Mouse (Mus musculus) neural tube, embryonic 11.5 days (tissue): ENCODE results near the gene Gm5916. TPM values are rescaled to one million over a fixed set of nuclear protein-coding genes. Genes with fewer than 3 reads are reported as not detected.

Experiments
- ATAC-seq: fragments of 200-750 bp; cut with Nextera tagmentation; 2 replicates; pipeline ENCODE4 v1.8.0; 2017; ENCODE audit warnings: moderate number of reproducible peaks, mild to moderate bottlenecking, moderate TSS enrichment, moderate library complexity; ENCODE audit not compliant: insufficient read depth, low FRiP score, low TSS enrichment
- DNase-seq: peaks from one replicate; pipeline ENCODE4 v3.0.0-alpha.2; 2015; ENCODE audit warnings: low spot score
- H3K27ac ChIP-seq: fragments of 300-500 bp; sonication (generic); 2 replicates; pipeline ENCODE4 v1.5.1; 2014; ENCODE audit warnings: low read depth, mild to moderate bottlenecking, low read length
- H3K27me3 ChIP-seq: fragments of 300-500 bp; sonication (generic); 2 replicates; pipeline ENCODE4 v1.6.1; 2014; ENCODE audit warnings: mild to moderate bottlenecking, low read length, mixed read lengths; ENCODE audit not compliant: control insufficient read depth, insufficient read depth
- H3K36me3 ChIP-seq: fragments of 300-500 bp; sonication (generic); 2 replicates; pipeline ENCODE4 v1.6.1; 2014; ENCODE audit warnings: mild to moderate bottlenecking, low read length, moderate library complexity, mixed read lengths; ENCODE audit not compliant: control insufficient read depth, insufficient read depth
- H3K4me1 ChIP-seq: fragments of 300-500 bp; sonication (generic); 2 replicates; pipeline ENCODE4 v1.6.1; 2014; ENCODE audit warnings: low read length, mixed read lengths; ENCODE audit not compliant: control insufficient read depth, insufficient read depth
- H3K4me2 ChIP-seq: fragments of 300-500 bp; sonication (generic); 2 replicates; pipeline ENCODE4 v1.6.1; 2014; ENCODE audit warnings: low read depth, mild to moderate bottlenecking, moderate library complexity
- H3K4me3 ChIP-seq: fragments of 300-500 bp; sonication (generic); 2 replicates; pipeline ENCODE4 v1.5.1; 2014; ENCODE audit warnings: low read depth, low read length
- H3K9ac ChIP-seq: fragments of 300-500 bp; sonication (generic); 2 replicates; pipeline ENCODE4 v1.6.1; 2014; ENCODE audit warnings: mild to moderate bottlenecking, low read length
- H3K9me3 ChIP-seq: fragments of 300-500 bp; sonication (generic); 2 replicates; pipeline ENCODE4 v1.6.1; 2016; ENCODE audit warnings: low read length; ENCODE audit not compliant: control insufficient read depth
- WGBS: fragments of 180-500 bp; shearing (Covaris S2); extraction: QIAGEN DNeasy Blood & Tissue Kit; methylation state at CpG from one replicate; pipeline ENCODE4 v1.1.7; 2014; 5-methylcytosine and 5-hydroxymethylcytosine counted together
- polyA plus RNA-seq: library from polyadenylated mRNA; unstranded; fragments of >200 nt; fragmentation: Nextera tagmentation; extraction: Ambion mirVana; gene quantifications from 2 replicates; pipeline ENCODE4 v1.2.1, GENCODE M21; 2014

Gm5916 gene
- polyA plus RNA-seq = not detected in 2 replicates

DNA sequence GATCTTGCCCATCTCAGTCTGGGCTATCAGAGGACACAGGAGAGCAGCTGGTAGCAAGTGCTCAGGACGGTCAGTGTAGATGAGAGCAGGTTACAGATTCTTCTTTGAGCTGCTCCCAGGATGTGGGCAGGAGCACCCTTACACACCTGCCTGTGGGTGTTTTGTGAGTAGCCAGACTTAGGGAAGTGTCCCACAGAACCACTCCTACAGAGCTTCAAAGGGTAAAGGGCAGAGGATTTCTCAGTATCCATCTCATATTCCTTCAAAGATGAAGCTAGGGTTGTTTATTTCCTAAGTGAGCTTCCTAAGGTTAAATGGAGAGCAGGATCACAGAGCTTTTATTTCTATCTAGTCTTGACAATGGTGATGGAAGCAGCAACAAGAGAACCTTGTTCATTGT lies at the start of gene Gm5916:
Gene Gm5916 (minus strand): TSS at position 101 of the 400 bp plus-strand sequence.
- Histone ChIP-seq H3K9ac (no peak within 1 kb of the TSS), H3K4me3 (no peak within 1 kb of the TSS), H3K27ac (no peak within 1 kb of the TSS), H3K27me3 (no peaks in the 10 kb centered on the region), H3K4me1 (no peaks in the 10 kb centered on the region), H3K9me3 (peaks cover 4% of the 10 kb centered on the region; the same call in 1 of the 2 replicates), H3K4me2 (no peak within 1 kb of the TSS), H3K36me3 (no peaks in the 10 kb centered on the region)
- DNase-seq (no peak), ATAC-seq (no peak)
- WGBS = 89% methylated on average over 1 of the region's 1 CpGs

Other genes with a start within 250 kb of the Gm5916 start
- gene 9230113P08Rik, start 220.4 kb downstream of the Gm5916 start, polyA plus RNA-seq = not detected in 2 replicates